Mouse (Mus musculus) thymus, postnatal 25 days (tissue): ENCODE measurements around the gene Orai2.
"Not testable (repeated sequence)": the region's sequence is repeated elsewhere in the genome, so short reads cannot be mapped to it uniquely, and the experiment has no call there.

Experiments
- DNase-seq: peaks from one replicate; pipeline ENCODE4 v3.0.0; 2022

Orai2 gene

DNA sequence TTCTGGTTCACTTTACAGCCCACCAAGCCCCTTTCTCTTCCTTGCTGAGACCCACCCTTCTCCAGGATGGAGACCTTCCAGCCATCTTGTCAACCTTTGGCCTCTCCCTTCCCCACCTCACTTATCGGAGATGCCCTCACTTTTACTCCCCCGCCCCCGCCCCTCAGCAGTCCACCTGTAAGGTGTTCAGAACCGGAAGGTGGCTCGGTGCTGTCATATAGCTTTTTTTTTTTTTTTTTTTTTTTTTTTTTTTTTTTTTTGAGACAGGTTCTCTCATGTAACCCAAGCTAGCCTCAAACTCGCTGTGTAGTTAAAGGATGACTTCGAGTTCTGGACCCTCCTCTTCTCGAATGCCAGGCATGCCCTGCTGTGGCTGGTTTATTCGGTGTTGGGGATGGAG is 2.4 kb upstream of the Orai2 start:
- DNase-seq = no peak

DNA sequence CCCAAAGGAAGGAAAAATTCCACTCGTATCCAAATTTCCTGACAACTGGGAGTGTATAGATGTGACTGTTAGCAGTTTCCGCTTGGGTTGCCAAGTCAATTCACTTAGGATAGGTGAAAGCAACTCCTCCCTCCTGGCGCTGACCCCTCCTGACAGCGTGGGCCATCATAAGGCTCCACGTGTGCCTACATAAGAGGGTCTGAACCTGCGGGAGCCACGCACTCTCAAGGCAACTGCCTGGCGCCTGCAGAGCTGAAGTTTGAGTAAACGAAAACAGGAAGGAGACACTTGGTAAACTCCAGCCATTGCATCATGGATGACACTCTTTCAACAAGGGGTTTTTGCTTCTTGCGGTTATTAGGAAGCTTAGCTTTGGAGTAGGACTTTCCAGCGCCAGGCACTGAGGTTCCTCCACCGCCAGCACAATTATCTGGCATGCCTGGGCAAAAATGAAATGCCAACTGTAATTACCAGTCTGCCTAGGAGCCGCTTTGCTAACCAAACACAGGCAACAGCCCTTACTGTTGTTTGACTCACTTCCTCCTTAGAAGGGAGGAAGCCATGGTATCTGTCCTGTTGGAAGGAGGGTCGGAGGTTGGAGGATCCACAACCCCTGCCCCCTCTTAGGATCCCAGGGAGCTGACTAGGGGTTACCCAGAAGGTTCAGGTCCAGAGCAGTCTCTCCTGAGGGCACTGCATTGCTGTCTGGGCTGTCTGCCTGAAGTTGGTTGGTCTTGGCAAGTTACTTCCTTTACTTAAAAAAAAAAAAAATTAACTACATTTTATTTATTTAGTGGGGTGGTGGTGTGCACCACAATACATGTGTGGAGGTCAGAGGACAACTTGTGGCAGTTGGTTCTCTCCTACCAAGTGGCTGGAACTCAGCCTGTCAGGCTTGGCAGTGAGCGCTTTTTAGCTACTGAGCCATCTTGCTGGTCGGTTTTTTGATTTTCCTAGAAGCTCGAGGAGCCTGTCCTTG is 1.1 kb upstream of the Orai2 start:
- peak; percentile 55 for DNase-seq

DNA sequence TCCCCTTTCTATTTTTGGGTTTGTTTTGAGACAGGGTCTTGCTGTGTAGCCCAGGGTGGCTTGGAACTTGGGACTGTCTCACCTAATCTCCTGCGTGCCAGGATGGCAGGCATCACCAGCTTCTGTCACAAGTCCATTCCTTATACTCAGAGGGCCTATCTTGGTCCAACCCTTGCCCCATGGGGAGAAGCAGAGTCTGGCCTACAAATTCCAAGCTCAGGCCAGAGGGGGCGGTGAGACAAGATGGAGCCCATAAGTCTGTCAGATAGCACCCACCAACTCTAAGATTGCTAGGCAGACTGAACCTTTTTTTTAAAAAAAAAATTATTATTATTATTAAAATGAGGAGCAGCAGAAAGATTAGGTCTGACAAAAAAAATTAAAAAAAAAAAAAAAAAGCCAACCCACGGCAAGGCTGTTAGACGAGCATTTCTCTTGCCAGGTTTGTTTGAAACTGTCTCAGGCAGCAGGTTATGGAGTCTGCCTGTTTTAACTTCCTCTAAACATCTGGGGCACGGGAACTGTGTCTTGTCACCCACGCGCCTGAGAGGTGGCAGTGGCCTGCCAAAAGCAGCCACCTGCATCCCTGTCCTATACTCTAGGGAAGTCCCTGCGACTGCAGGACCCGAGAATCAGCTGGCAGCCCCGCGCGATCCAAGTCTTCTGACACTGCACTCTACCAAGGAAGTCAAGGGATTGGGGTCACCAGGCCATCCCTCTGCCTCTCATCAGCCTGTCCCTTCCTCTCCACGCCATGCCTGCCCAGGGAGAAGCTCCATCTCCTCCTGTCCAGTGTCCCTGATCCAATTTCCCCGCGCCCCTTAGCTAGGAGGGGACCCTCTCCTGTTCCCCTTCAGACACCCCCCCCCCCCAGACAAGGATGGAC is 644 bp downstream of the Orai2 start:
- peak; percentile 72 for DNase-seq

- no peak for DNase-seq
These were observed 2.4 kb downstream of the Orai2 start for GRCm38 (mm10) chr5:136168071-136168470.

GRCm38 (mm10) chr5:136167296-136167695 is 3.2 kb downstream of the Orai2 start:
- no peak for DNase-seq

GRCm38 (mm10) chr5:136165246-136165645 is 5.3 kb downstream of the Orai2 start:
- no peak for DNase-seq

DNA sequence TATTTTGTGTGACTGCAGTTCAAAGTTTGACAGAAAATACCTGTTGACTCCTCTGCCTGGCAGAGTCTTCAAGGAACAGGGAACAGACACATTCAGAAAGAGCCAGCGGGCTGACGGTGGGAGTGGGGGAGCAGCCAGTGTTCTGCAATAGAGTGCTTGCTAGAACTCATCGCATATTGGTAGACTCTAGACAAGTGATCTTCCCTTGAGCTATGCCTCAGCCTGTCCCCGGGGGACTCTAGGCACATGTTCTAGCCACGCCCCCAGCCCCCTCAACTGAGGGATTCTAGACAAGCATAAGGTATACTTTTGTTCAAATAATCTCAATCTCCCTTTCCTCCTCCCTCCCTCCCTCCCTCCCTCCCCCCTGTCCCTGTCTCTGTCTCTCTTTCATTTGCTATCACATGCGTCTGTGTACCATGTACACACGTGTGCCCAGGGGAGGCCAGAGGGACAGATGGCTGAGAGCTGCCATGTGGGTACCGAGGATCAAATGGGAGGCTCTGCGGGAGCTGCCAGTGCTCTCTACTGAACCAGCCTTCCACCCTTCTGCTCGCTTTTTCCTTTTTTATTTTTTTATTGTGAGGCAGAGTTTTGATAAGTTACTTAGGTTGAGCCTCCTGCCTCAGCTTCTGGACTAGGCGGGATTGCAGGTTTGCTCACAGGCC is 6.6 kb downstream of the Orai2 start:
- no peak for DNase-seq

DNA sequence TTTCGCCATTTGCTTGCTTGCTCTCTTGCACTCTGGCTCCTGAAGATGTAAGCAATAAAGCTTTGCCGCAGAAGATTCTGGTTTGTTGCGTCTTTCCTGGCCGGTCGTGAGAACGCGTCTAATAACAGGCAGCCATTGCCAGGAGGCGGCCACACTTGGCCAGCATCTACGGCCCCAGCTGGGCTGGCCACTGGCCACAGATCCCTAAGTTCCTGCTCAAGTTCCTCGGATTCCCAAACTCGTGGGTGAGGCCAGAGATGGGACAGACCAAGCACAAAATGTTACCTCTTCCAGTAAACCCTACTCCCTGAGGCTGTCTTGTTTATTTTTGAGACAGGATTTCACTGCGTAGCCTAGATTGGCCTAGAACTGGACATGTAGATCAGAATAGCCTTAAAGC is 10.4 kb downstream of the Orai2 start:
- DNase-seq = not testable (repeated sequence)

GRCm38 (mm10) chr5:136155399-136155798 is 15.1 kb downstream of the Orai2 start:
- no peak for DNase-seq

DNA sequence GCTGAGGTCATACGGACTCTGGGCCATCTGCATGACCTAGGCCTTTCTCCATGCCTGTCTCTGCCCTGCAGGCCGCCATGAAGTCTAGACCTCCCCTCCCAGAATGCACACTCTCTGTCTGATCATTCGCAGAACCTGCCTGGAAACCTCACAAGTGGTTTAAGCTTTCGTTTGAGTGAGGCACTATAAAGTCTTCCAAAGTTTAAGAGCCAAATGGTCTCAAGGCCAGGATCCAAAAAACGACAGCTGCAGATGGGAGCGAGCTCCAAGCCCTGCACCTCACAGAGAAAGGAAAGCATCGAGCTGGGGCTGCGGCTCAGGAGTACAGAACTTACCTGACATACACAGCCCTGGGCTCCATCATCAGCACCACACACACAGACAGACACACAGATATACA is 18.1 kb downstream of the Orai2 start:
- no peak for DNase-seq

DNA sequence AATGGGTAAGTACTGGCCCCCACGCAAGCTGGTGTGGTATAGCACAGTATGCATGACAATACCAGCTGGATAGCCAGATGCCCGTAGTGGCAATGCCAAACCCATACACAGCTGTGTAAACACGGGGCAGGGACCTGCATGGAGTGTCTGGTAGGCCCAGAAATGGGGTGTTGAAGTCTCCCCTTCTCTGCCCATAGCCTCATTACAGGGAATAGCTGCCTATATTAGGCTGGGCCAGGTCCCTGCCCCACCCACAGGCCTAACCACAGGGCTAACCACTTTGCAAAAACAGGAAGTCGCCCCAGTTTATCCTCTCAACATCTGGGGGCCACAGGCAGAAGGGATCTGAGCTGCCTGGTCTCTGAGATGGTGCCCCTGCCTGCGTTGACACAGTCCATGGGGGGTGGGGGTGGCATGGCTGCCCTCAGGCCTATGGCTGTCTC is 21.4 kb downstream of the Orai2 start:
- peak; percentile 79 for DNase-seq

GRCm38 (mm10) chr5:136147704-136148103 is 22.8 kb downstream of the Orai2 start:
- peak; percentile 51 for DNase-seq

- peak; percentile 78 for DNase-seq
These were observed 23.6 kb downstream of the Orai2 start for GRCm38 (mm10) chr5:136146936-136147335.

- DNase-seq = no peak
These were observed 25.7 kb downstream of the Orai2 start for GRCm38 (mm10) chr5:136144606-136145430.

GRCm38 (mm10) chr5:136143161-136143755 is 27.3 kb downstream of the Orai2 start:
- DNase-seq = peak; percentile 38

GRCm38 (mm10) chr5:136142746-136143145 is 27.8 kb downstream of the Orai2 start:
- DNase-seq = peak; percentile 45

DNA sequence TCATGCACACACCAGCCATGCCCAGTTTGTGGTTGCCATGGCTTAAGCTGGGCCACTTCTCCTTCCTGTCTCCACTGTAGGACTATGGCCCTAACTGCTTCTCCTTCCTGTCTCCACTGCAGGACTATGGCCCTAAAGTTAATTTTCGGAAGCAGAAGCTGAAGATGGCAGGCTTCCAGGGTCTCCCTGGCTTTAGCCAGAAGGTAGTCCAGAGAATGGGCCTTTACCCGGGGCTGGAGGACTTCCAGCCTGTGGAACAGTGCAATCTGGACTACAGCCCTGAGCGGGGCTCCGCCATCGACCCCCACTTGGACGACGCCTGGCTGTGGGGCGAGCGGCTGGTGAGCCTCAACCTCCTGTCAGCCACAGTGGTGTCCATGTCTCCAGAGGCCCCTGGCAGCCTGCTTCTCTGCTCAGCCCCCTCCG is 30.4 kb downstream of the Orai2 start:
- DNase-seq = no peak

DNA sequence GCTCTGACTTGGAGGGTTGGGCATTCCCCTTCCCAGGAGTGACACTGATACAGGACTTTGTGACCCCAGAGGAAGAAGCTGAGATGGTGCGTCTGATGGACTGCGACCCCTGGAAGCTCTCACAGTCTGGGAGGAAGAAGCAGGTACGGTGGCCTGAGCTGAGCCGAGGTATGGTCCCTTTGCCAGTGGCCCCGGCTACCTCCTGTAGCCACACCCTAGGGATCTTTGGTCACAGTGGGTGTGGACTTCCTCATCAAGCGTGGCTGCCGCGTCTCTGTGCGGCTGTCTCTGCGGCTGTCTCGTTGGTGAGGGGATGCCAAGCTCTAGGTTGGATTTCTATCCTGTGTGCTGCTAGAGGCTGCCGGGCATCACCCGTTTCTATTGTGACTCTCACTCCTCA is 31.1 kb downstream of the Orai2 start:
- no peak for DNase-seq

DNA sequence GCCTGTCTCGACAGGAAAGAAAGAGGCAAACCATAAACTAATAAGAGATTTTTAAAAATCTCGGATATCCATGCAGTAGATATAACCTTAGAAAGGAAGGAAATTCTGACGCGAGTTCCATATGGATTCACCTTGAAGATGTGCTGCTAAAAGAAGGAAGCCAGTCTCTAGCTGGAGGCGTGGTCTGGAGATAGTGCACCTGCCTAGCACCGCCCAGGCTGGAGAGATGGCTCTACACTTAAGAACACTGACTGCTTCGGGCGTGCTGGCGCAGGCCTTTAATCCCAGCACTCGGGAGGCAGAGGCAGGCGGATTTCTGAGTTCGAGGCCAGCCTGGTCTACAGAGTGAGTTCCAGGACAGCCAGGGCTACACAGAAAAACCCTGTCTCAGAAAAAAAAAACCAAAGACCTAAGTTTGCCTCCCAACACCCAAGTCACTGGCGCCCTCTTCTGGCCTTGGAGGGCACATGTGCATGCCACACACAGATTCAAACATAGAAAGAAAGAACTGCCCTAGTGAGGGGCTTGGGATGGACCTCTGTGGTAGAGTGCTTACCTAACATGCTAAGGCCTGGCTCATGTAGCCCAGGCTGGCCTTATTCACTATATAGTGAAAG is 32.7 kb downstream of the Orai2 start:
- peak; percentile 74 for DNase-seq

DNA sequence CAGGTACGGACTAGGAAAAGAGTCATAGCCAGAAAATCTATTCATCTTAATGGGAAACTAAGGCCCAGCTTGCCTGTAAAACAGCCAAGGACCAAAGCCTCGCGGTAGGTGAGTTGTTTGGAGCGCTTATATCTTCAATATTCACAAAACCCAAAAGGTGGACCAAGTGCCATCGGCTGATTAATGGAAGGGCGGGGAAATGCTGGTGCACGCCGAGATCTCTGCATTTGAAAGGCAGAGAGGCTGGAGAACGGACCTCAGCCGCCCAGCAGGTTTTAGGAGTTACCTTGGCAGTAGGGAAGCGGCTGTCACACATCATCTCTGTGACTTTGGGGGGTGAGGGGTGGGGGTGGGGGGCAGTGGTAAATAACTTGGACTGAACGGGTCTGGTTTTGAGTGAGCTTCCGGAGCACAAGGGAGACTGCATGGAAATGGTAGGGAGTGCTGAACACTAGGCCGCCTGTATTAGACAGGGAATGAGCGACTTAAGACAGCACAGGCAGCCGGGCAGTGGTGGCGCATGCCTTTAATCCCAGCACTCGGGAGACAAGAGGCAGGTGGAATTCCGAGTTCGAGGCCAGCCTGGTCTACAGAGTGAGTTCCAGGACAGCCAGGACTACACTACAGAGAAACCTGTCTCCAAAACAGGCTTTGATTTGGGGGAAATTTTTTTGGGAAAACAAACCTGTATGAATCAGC is 34.1 kb downstream of the Orai2 start:
- DNase-seq = no peak
